Mouse (Mus musculus) lung, postnatal 0 days (tissue): ENCODE measurements at regions not wholly inside any gene's neighbourhood (a gene's known extent, or its start where the extent isn't known, plus 50 kb on each side); places are given as distances from the start of the nearest gene placed in this dataset.

ENCODE experiments used
- CTCF ChIP-seq: IDR thresholded peaks from 2 replicates; pipeline ENCODE4 v1.5.1; 2016; ENCODE audit warnings: antibody characterized with exemption, mild to moderate bottlenecking
- EP300 ChIP-seq: IDR thresholded peaks from 2 replicates; pipeline ENCODE4 v1.6.1; 2016; ENCODE audit warnings: antibody characterized with exemption, mild to moderate bottlenecking, control low read depth

GRCm38 (mm10) chrX:92791023-92791346 is 191.6 kb upstream of the Mageb18 start:
- no peak for TF ChIP-seq EP300
- no peak for TF ChIP-seq CTCF
